8 mouse cellular contexts compared by ENCODE assay signal in genomic region chr2:103795843-103796210, GRCm38 (mm10). TPM values are rescaled to one million over a fixed set of nuclear protein-coding genes. Genes with fewer than 3 reads are reported as not detected.
DNase-seq lines count a peak whose midpoint lies in the region; ATAC-seq and TF ChIP-seq lines count a peak whose summit lies in the region.

No protein-coding gene starts in this region.

- peak overlapping the region; percentile 99 for H3K27ac ChIP-seq in forebrain, embryonic 13.5 days
- peak overlapping the region; percentile 100 for H3K27ac ChIP-seq in heart, postnatal 0 days (ENCODE audit: low read depth)
- peak overlapping the region; percentile 99 for H3K27ac ChIP-seq in liver, embryonic 16.5 days (ENCODE audit: low read length)
- peak overlapping the region; percentile 99; the same call in 1 of the 2 replicates for H3K27ac ChIP-seq in neural tube, embryonic 12.5 days

- peak; percentile 73 for DNase-seq in c-Kit-positive CD71-positive TER-119-negative erythroid progenitor cells, embryonic 14.5 days (ENCODE audit: low read depth)
- peak; percentile 80 for DNase-seq in heart, postnatal 0 days (ENCODE audit: low spot score)
- peak; percentile 82 to 90 for DNase-seq in kidney, postnatal 4 days
- DNase-seq in telencephalon, adult 2 months (ENCODE audit: low read depth, low spot score): peak; percentile 42

- H3K4me2 ChIP-seq in forebrain, embryonic 13.5 days: peak overlapping the region; percentile 65
- H3K4me2 ChIP-seq in heart, postnatal 0 days (ENCODE audit: low read depth, low read length): peak overlapping the region; percentile 57
- H3K4me2 ChIP-seq in liver, embryonic 16.5 days (ENCODE audit: low read depth, low read length): peak overlapping the region; percentile 96
- H3K4me2 ChIP-seq in neural tube, embryonic 12.5 days (replicated peaks): peak overlapping the region; percentile 63

- no peaks in the 10 kb centered on the region for H3K27me3 ChIP-seq in E14TG2a.4 (ENCODE audit: insufficient read depth, low read length)
- no peaks in the 10 kb centered on the region for H3K27me3 ChIP-seq in forebrain, embryonic 13.5 days
- H3K27me3 ChIP-seq in heart, postnatal 0 days (ENCODE audit: control insufficient read depth, insufficient read depth, low read length): no peaks in the 10 kb centered on the region
- no peaks in the 10 kb centered on the region for H3K27me3 ChIP-seq in liver, embryonic 16.5 days (ENCODE audit: control insufficient read depth, insufficient read depth, low read depth, low read length)
- H3K27me3 ChIP-seq in neural tube, embryonic 12.5 days (replicated peaks): no peaks in the 10 kb centered on the region

- peak; percentile 78 for ATAC-seq in forebrain, embryonic 13.5 days
- ATAC-seq in heart, postnatal 0 days (ENCODE audit: insufficient read depth, low read depth): peak; percentile 47
- peak; percentile 55 for ATAC-seq in liver, embryonic 16.5 days (ENCODE audit: low read depth)
- peak; percentile 56 for ATAC-seq in neural tube, embryonic 12.5 days (ENCODE audit: low FRiP score, low read depth)

- H3K4me1 ChIP-seq in E14TG2a.4 (replicated peaks; ENCODE audit: low read depth, low read length): peaks cover 51% of the 10 kb centered on the region
- peaks cover 39% of the 10 kb centered on the region for H3K4me1 ChIP-seq in forebrain, embryonic 13.5 days
- H3K4me1 ChIP-seq in heart, postnatal 0 days (ENCODE audit: control insufficient read depth, insufficient read depth): peaks cover 7% of the 10 kb centered on the region
- H3K4me1 ChIP-seq in liver, embryonic 16.5 days (ENCODE audit: control insufficient read depth, low read depth, low read length): peaks cover 12% of the 10 kb centered on the region
- peaks cover 15% of the 10 kb centered on the region for H3K4me1 ChIP-seq in neural tube, embryonic 12.5 days

- 0 out of 2 replicates have a peak, but pooled peaks have one; percentile 22 for TF ChIP-seq EP300 in heart, postnatal 0 days (IDR thresholded peaks at IDR 0.05; ENCODE audit: low read depth)

- peak overlapping the region; percentile 99 for H3K9ac ChIP-seq in forebrain, embryonic 13.5 days
- peak overlapping the region; percentile 97 for H3K9ac ChIP-seq in heart, postnatal 0 days (replicated peaks; ENCODE audit: low read depth, low read length)
- peak overlapping the region; percentile 98 for H3K9ac ChIP-seq in liver, embryonic 16.5 days (ENCODE audit: low read depth, low read length)
- peak overlapping the region; percentile 99 for H3K9ac ChIP-seq in neural tube, embryonic 12.5 days

- no peaks in the 10 kb centered on the region for H3K9me3 ChIP-seq in E14TG2a.4 (ENCODE audit: low read length)
- H3K9me3 ChIP-seq in forebrain, embryonic 13.5 days (replicated peaks): no peaks in the 10 kb centered on the region
- no peaks in the 10 kb centered on the region for H3K9me3 ChIP-seq in heart, postnatal 0 days (replicated peaks; ENCODE audit: control insufficient read depth, low read length)
- no peaks in the 10 kb centered on the region for H3K9me3 ChIP-seq in liver, embryonic 16.5 days (replicated peaks; ENCODE audit: control insufficient read depth, low read length)
- H3K9me3 ChIP-seq in neural tube, embryonic 12.5 days: no peaks in the 10 kb centered on the region

- WGBS in forebrain, embryonic 13.5 days: under 1% methylated on average over 11 of the region's 11 CpGs
- WGBS in heart, postnatal 0 days: under 1% methylated on average over 11 of the region's 11 CpGs
- WGBS in liver, embryonic 16.5 days (ENCODE audit: insufficient replicate concordance): 0% methylated on average over 11 of the region's 11 CpGs
- WGBS in neural tube, embryonic 12.5 days: under 1% methylated on average over 11 of the region's 11 CpGs

- H3K36me3 ChIP-seq in E14TG2a.4 (ENCODE audit: insufficient read depth, low read length): peaks cover 47% of the 10 kb centered on the region
- peaks cover 27% of the 10 kb centered on the region for H3K36me3 ChIP-seq in forebrain, embryonic 13.5 days (ENCODE audit: poor library complexity, severe bottlenecking)
- H3K36me3 ChIP-seq in heart, postnatal 0 days (replicated peaks; ENCODE audit: control insufficient read depth, insufficient read depth, low read length): peaks cover 19% of the 10 kb centered on the region
- peaks cover 11% of the 10 kb centered on the region for H3K36me3 ChIP-seq in liver, embryonic 16.5 days (ENCODE audit: control insufficient read depth, insufficient read depth)
- H3K36me3 ChIP-seq in neural tube, embryonic 12.5 days: peaks cover 20% of the 10 kb centered on the region

- peak overlapping the region; percentile 98 for H3K4me3 ChIP-seq in E14TG2a.4 (replicated peaks; ENCODE audit: low read length)
- H3K4me3 ChIP-seq in forebrain, embryonic 13.5 days: peak overlapping the region; percentile 81
- peak overlapping the region; percentile 78 for H3K4me3 ChIP-seq in heart, postnatal 0 days (ENCODE audit: low read depth, low read length)
- H3K4me3 ChIP-seq in liver, embryonic 16.5 days (ENCODE audit: low read depth, low read length): peak overlapping the region; percentile 96
- peak overlapping the region; percentile 91 for H3K4me3 ChIP-seq in neural tube, embryonic 12.5 days

- no peak for TF ChIP-seq CTCF in E14TG2a.4 (conservative IDR thresholded peaks at IDR 0.05; ENCODE audit: low read length)
- no peak for TF ChIP-seq CTCF in heart, postnatal 0 days (IDR thresholded peaks at IDR 0.05; ENCODE audit: low read depth)

RNA-seq across cellular contexts. Expression of gene Caprin1, which starts 1.6 kb away (rescaled TPM):
- 439 and 458 TPM in 2 replicates for polyA plus RNA-seq in forebrain, embryonic 13.5 days (2015; fragmentation: Nextera tagmentation; extraction: Ambion mirVana)
- 143 and 221 TPM in 2 replicates for total RNA-seq in heart, postnatal 0 days (2014; rRNA removed; ENCODE audit: low replicate concordance)
- polyA plus RNA-seq in heart, postnatal 0 days (2015; fragmentation: Nextera tagmentation; extraction: Ambion mirVana): 106 and 114 TPM in 2 replicates
- 104 and 105 TPM in 2 replicates for polyA plus RNA-seq in liver, embryonic 16.5 days (2015; fragmentation: Nextera tagmentation; extraction: Ambion mirVana)
- polyA plus RNA-seq in neural tube, embryonic 12.5 days (2016; fragmentation: Nextera tagmentation; extraction: Ambion mirVana): 512 and 528 TPM in 2 replicates

RNA-seq across cellular contexts. Expression of gene Nat10, which starts 34.8 kb away (rescaled TPM):
- polyA plus RNA-seq in forebrain, embryonic 13.5 days (2015; fragmentation: Nextera tagmentation; extraction: Ambion mirVana): 23.8 and 25.8 TPM in 2 replicates
- 17.2 and 25.6 TPM in 2 replicates for total RNA-seq in heart, postnatal 0 days (2014; rRNA removed; ENCODE audit: low replicate concordance)
- polyA plus RNA-seq in heart, postnatal 0 days (2015; fragmentation: Nextera tagmentation; extraction: Ambion mirVana): 6.9 and 7.8 TPM in 2 replicates
- 10.8 and 12.0 TPM in 2 replicates for polyA plus RNA-seq in liver, embryonic 16.5 days (2015; fragmentation: Nextera tagmentation; extraction: Ambion mirVana)
- polyA plus RNA-seq in neural tube, embryonic 12.5 days (2016; fragmentation: Nextera tagmentation; extraction: Ambion mirVana): 21.7 and 23.9 TPM in 2 replicates

Comparison
In these comparisons a context has a peak if more than half of its experiments do, and no peak if none do; other contexts are left out.
1. Peak in every context shown above with its lines: DNase-seq, ATAC-seq, H3K4me3 ChIP-seq and H3K27ac ChIP-seq.